Mouse (Mus musculus) MEL (cell line): ENCODE measurements at regions not wholly inside any gene's neighbourhood (a gene's known extent, or its start where the extent isn't known, plus 50 kb on each side); places are given as distances from the start of the nearest gene placed in this dataset.

ENCODE experiments used
- BHLHE40 ChIP-seq: IDR thresholded peaks from 2 replicates; pipeline ENCODE4 v1.6.1; 2012; ENCODE audit warnings: low read depth, mild to moderate bottlenecking, inconsistent platforms, low read length, improper control_type of control experiment, borderline replicate concordance
- CTCF ChIP-seq, 3 experiments: IDR thresholded peaks in 2 of 3; conservative IDR thresholded peaks in 1 of 3; 2 replicates each; pipeline ENCODE4 v1.5.1; 2011 to 2012; ENCODE audit warnings: low read length in 3 of 3, low read depth in 2 of 3, mild to moderate bottlenecking in 2 of 3, improper control_type of control experiment in 1 of 3, inconsistent platforms in 1 of 3, mixed read lengths in 1 of 3, moderate library complexity in 1 of 3; ENCODE audit not compliant: control insufficient read depth in 1 of 3, insufficient read depth in 1 of 3, poor library complexity in 1 of 3, severe bottlenecking in 1 of 3
- EP300 ChIP-seq, 2 experiments: IDR thresholded peaks; 2 replicates each; pipeline ENCODE4 v1.6.1; 2011; ENCODE audit warnings: improper control_type of control experiment in 2 of 2, low read length in 2 of 2, low read depth in 1 of 2, mild to moderate bottlenecking in 1 of 2
- HCFC1 ChIP-seq: IDR thresholded peaks from 2 replicates; pipeline ENCODE4 v1.6.1; 2012; ENCODE audit warnings: low read depth, mild to moderate bottlenecking, inconsistent platforms, low read length, improper control_type of control experiment, moderate library complexity
- JUND ChIP-seq: IDR thresholded peaks from 2 replicates; pipeline ENCODE4 v1.6.1; 2011; ENCODE audit warnings: low read depth, mild to moderate bottlenecking, improper control_type of control experiment, low read length
- MAX ChIP-seq: IDR thresholded peaks from 2 replicates; pipeline ENCODE4 v1.6.1; 2011; ENCODE audit warnings: low read length, improper control_type of control experiment
- RCOR1 ChIP-seq: IDR thresholded peaks from 2 replicates; pipeline ENCODE4 v1.6.1; 2012; ENCODE audit warnings: low read depth, mild to moderate bottlenecking, inconsistent platforms, low read length, improper control_type of control experiment
- TAL1 ChIP-seq: IDR thresholded peaks from 2 replicates; pipeline ENCODE4 v1.6.1; 2012; ENCODE audit warnings: mild to moderate bottlenecking, inconsistent platforms, low read length, moderate library complexity, mixed read lengths
- ZC3H11A ChIP-seq: IDR thresholded peaks from 2 replicates; pipeline ENCODE4 v1.6.1; 2012; ENCODE audit warnings: low read depth, mild to moderate bottlenecking, inconsistent platforms, low read length, improper control_type of control experiment

- TF ChIP-seq RCOR1 = no peak
- TF ChIP-seq EP300 (IDR thresholded peaks at IDR 0.05; ENCODE audit: low read depth in 1 of 2, low read length in 2 of 2) = no peak
- no peak for TF ChIP-seq CTCF (IDR thresholded peaks at IDR 0.05 in 2 of 3, conservative IDR thresholded peaks at IDR 0.05 in 1 of 3; ENCODE audit: control insufficient read depth in 1 of 3, insufficient read depth in 1 of 3, low read depth in 2 of 3, low read length in 3 of 3, poor library complexity in 1 of 3, severe bottlenecking in 1 of 3)
- TF ChIP-seq MAX = no peak
- no peak for TF ChIP-seq JUND
- no peak for TF ChIP-seq BHLHE40
- no peak for TF ChIP-seq ZC3H11A
- TF ChIP-seq TAL1 = no peak
- TF ChIP-seq HCFC1 = no peak
Measured at GRCm38 (mm10) chr9:94430996-94431395, 106.9 kb downstream of the 1190002N15Rik start.
